Comparison of ENCODE assay signal across 7 mouse cellular contexts in genomic region chr10:69925285-69926157, GRCm38 (mm10).
DNase-seq lines count a peak whose midpoint lies in the region; ATAC-seq lines count a peak whose summit lies in the region.

No protein-coding gene starts in this region.

- WGBS in forebrain, embryonic 16.5 days, result 3% methylated on average over 19 of the region's 19 CpGs
- WGBS in hindbrain, embryonic 12.5 days, result 1% methylated on average over 19 of the region's 19 CpGs
- WGBS in limb, embryonic 15.5 days, result 1% methylated on average over 19 of the region's 19 CpGs
- WGBS in neural tube, embryonic 13.5 days, result under 1% methylated on average over 19 of the region's 19 CpGs

- H3K4me3 ChIP-seq in forebrain, embryonic 16.5 days (replicated peaks; ENCODE audit: low read length), result peak overlapping the region; percentile 14; the same call in 1 of the 2 replicates
- peak overlapping the region; percentile 17 for H3K4me3 ChIP-seq in hindbrain, embryonic 12.5 days
- peak overlapping the region; percentile 29 for H3K4me3 ChIP-seq in limb, embryonic 15.5 days
- H3K4me3 ChIP-seq in neural tube, embryonic 13.5 days, result peak overlapping the region; percentile 23

- H3K9me3 ChIP-seq in forebrain, embryonic 16.5 days (ENCODE audit: control insufficient read depth, low read length), result no peaks in the 10 kb centered on the region
- H3K9me3 ChIP-seq in hindbrain, embryonic 12.5 days (replicated peaks), result no peaks in the 10 kb centered on the region
- H3K9me3 ChIP-seq in limb, embryonic 15.5 days, result no peaks in the 10 kb centered on the region
- H3K9me3 ChIP-seq in neural tube, embryonic 13.5 days, result no peaks in the 10 kb centered on the region

- H3K36me3 ChIP-seq in forebrain, embryonic 16.5 days (ENCODE audit: control insufficient read depth, insufficient read depth), result peaks cover 3% of the 10 kb centered on the region; the same call in 1 of the 2 replicates
- 0 out of 2 replicates have a peak, but pooled peaks cover 3% of the 10 kb centered on the region for H3K36me3 ChIP-seq in hindbrain, embryonic 12.5 days
- no peaks in the 10 kb centered on the region for H3K36me3 ChIP-seq in limb, embryonic 15.5 days
- H3K36me3 ChIP-seq in neural tube, embryonic 13.5 days, result peaks cover 8% of the 10 kb centered on the region; the same call in 1 of the 2 replicates

- H3K27me3 ChIP-seq in forebrain, embryonic 16.5 days (replicated peaks; ENCODE audit: control insufficient read depth, insufficient read depth, low read length), result no peaks in the 10 kb centered on the region
- no peaks in the 10 kb centered on the region for H3K27me3 ChIP-seq in hindbrain, embryonic 12.5 days
- H3K27me3 ChIP-seq in limb, embryonic 15.5 days, result no peaks in the 10 kb centered on the region
- no peaks in the 10 kb centered on the region for H3K27me3 ChIP-seq in neural tube, embryonic 13.5 days

- H3K9ac ChIP-seq in forebrain, embryonic 16.5 days (replicated peaks; ENCODE audit: low read depth, low read length), result no peak overlapping the region
- no peak overlapping the region for H3K9ac ChIP-seq in hindbrain, embryonic 12.5 days
- no peak overlapping the region for H3K9ac ChIP-seq in limb, embryonic 15.5 days
- peak overlapping the region; percentile 31; the same call in 1 of the 2 replicates for H3K9ac ChIP-seq in neural tube, embryonic 13.5 days

- peaks cover 17% of the 10 kb centered on the region for H3K4me1 ChIP-seq in forebrain, embryonic 16.5 days (replicated peaks; ENCODE audit: control insufficient read depth, insufficient read depth, low read length)
- H3K4me1 ChIP-seq in hindbrain, embryonic 12.5 days, result peaks cover 36% of the 10 kb centered on the region
- H3K4me1 ChIP-seq in limb, embryonic 15.5 days, result peaks cover 37% of the 10 kb centered on the region
- H3K4me1 ChIP-seq in neural tube, embryonic 13.5 days (replicated peaks), result peaks cover 52% of the 10 kb centered on the region

- H3K27ac ChIP-seq in forebrain, embryonic 16.5 days (ENCODE audit: low read length), result no peak overlapping the region
- no peak overlapping the region for H3K27ac ChIP-seq in hindbrain, embryonic 12.5 days
- H3K27ac ChIP-seq in limb, embryonic 15.5 days, result peak overlapping the region; percentile 82
- H3K27ac ChIP-seq in neural tube, embryonic 13.5 days (replicated peaks), result 0 out of 2 replicates have a peak overlapping the region, but pooled peaks have one; percentile 18

- DNase-seq in adrenal gland, postnatal 25 days, result peak; percentile 30
- DNase-seq in cerebellum, postnatal 4 days (ENCODE audit: low spot score in 2 of 2), result no peak
- no peak for DNase-seq in left cerebral cortex, postnatal 25 days (ENCODE audit: low spot score in 2 of 2)

- intact Hi-C loops in left cerebral cortex, postnatal 25 days (cut with DNase I), result no loop called here

- ATAC-seq in forebrain, embryonic 16.5 days, result 0 out of 2 replicates have a peak, but pooled peaks have one; percentile 40
- ATAC-seq in hindbrain, embryonic 12.5 days (ENCODE audit: low FRiP score), result peak; percentile 49; the same call in 1 of the 2 replicates
- 0 out of 2 replicates have a peak, but pooled peaks have one; percentile 64 for ATAC-seq in limb, embryonic 15.5 days (ENCODE audit: insufficient number of reproducible peaks, low FRiP score, low TSS enrichment, low read depth)
- ATAC-seq in neural tube, embryonic 13.5 days (ENCODE audit: low read depth), result peak; percentile 32; the same call in 1 of the 2 replicates

- peak overlapping the region; percentile 42 for H3K4me2 ChIP-seq in forebrain, embryonic 16.5 days (ENCODE audit: low read length)
- peak overlapping the region; percentile 48 for H3K4me2 ChIP-seq in hindbrain, embryonic 12.5 days (replicated peaks)
- peak overlapping the region; percentile 46 for H3K4me2 ChIP-seq in limb, embryonic 15.5 days
- H3K4me2 ChIP-seq in neural tube, embryonic 13.5 days, result peak overlapping the region; percentile 50

Comparison
In these comparisons a context has a peak if more than half of its experiments do, and no peak if none do; other contexts are left out.
1. H3K27ac ChIP-seq: peak in limb, embryonic 15.5 days (single experiment) and neural tube, embryonic 13.5 days (single experiment); none in forebrain, embryonic 16.5 days (single experiment) and hindbrain, embryonic 12.5 days (single experiment).
2. Peak in every context shown above with its lines, with median percentiles within 50 percentile points of each other: ATAC-seq, H3K4me2 ChIP-seq and H3K4me3 ChIP-seq.